In genomic region chr5:114657426-114657825, GRCm38 (mm10) we compare ENCODE assay signal across 8 mouse cellular contexts. TPM values are rescaled to one million over a fixed set of nuclear protein-coding genes. Genes with fewer than 3 reads are reported as not detected.
DNase-seq lines count a peak whose midpoint lies in the region; ATAC-seq and TF ChIP-seq lines count a peak whose summit lies in the region.

No protein-coding gene starts in this region.

- H3K27ac ChIP-seq in forebrain, embryonic 10.5 days, result no peak overlapping the region
- no peak overlapping the region for H3K27ac ChIP-seq in forebrain, embryonic 14.5 days (ENCODE audit: low read depth, low read length)
- no peak overlapping the region for H3K27ac ChIP-seq in brown adipose tissue, adult 24 weeks (replicated peaks; ENCODE audit: low read depth, low read length)
- no peak overlapping the region for H3K27ac ChIP-seq in hindbrain, postnatal 0 days
- H3K27ac ChIP-seq in limb, embryonic 15.5 days, result no peak overlapping the region

- H3K4me3 ChIP-seq in forebrain, embryonic 10.5 days, result peak overlapping the region; percentile 58
- no peak overlapping the region for H3K4me3 ChIP-seq in forebrain, embryonic 14.5 days (ENCODE audit: low read depth, low read length)
- H3K4me3 ChIP-seq in brown adipose tissue, adult 24 weeks (ENCODE audit: insufficient read depth, low read depth, low read length), result peak overlapping the region; percentile 62
- no peak overlapping the region for H3K4me3 ChIP-seq in hindbrain, postnatal 0 days (ENCODE audit: low read length)
- peak overlapping the region; percentile 56 for H3K4me3 ChIP-seq in limb, embryonic 15.5 days

- H3K4me1 ChIP-seq in forebrain, embryonic 10.5 days, result peaks cover 14% of the 10 kb centered on the region
- H3K4me1 ChIP-seq in forebrain, embryonic 14.5 days (ENCODE audit: control insufficient read depth, insufficient read depth, low read length), result peaks cover 5% of the 10 kb centered on the region; the same call in 1 of the 2 replicates
- H3K4me1 ChIP-seq in brown adipose tissue, adult 24 weeks (ENCODE audit: control insufficient read depth, insufficient read depth, insufficient read length, low read length), result no peaks in the 10 kb centered on the region
- peaks cover 8% of the 10 kb centered on the region; the same call in 1 of the 2 replicates for H3K4me1 ChIP-seq in hindbrain, postnatal 0 days (ENCODE audit: insufficient read depth, low read length)
- peaks cover 35% of the 10 kb centered on the region for H3K4me1 ChIP-seq in limb, embryonic 15.5 days

- ATAC-seq in forebrain, embryonic 14.5 days, result no peak
- ATAC-seq in hindbrain, postnatal 0 days, result no peak
- ATAC-seq in limb, embryonic 15.5 days (ENCODE audit: insufficient number of reproducible peaks, low FRiP score, low TSS enrichment, low read depth), result no peak

- no peaks in the 10 kb centered on the region for H3K9me3 ChIP-seq in forebrain, embryonic 10.5 days
- H3K9me3 ChIP-seq in forebrain, embryonic 14.5 days (replicated peaks; ENCODE audit: control insufficient read depth, low read length), result no peaks in the 10 kb centered on the region
- no peaks in the 10 kb centered on the region for H3K9me3 ChIP-seq in hindbrain, postnatal 0 days (ENCODE audit: low read length)
- no peaks in the 10 kb centered on the region for H3K9me3 ChIP-seq in limb, embryonic 15.5 days

- H3K27me3 ChIP-seq in forebrain, embryonic 10.5 days (ENCODE audit: poor library complexity, severe bottlenecking), result peaks cover 86% of the 10 kb centered on the region
- H3K27me3 ChIP-seq in forebrain, embryonic 14.5 days (replicated peaks; ENCODE audit: control insufficient read depth, insufficient read depth, low read length), result peaks cover 39% of the 10 kb centered on the region
- H3K27me3 ChIP-seq in hindbrain, postnatal 0 days (ENCODE audit: insufficient read depth, low read length), result peaks cover 14% of the 10 kb centered on the region; the same call in 1 of the 2 replicates
- H3K27me3 ChIP-seq in limb, embryonic 15.5 days, result peaks cover 40% of the 10 kb centered on the region

- H3K9ac ChIP-seq in forebrain, embryonic 14.5 days (ENCODE audit: low read length), result no peak overlapping the region
- no peak overlapping the region for H3K9ac ChIP-seq in hindbrain, postnatal 0 days (replicated peaks; ENCODE audit: low read length)
- H3K9ac ChIP-seq in limb, embryonic 15.5 days, result peak overlapping the region; percentile 44

- 33% methylated on average over 10 of the region's 10 CpGs for WGBS in forebrain, embryonic 10.5 days
- 20% methylated on average over 10 of the region's 10 CpGs for WGBS in forebrain, embryonic 14.5 days
- 26% methylated on average over 10 of the region's 10 CpGs for WGBS in hindbrain, postnatal 0 days
- 30% methylated on average over 10 of the region's 10 CpGs for WGBS in limb, embryonic 15.5 days

- H3K4me2 ChIP-seq in forebrain, embryonic 14.5 days (ENCODE audit: low read length), result no peak overlapping the region
- peak overlapping the region; percentile 81; the same call in 1 of the 2 replicates for H3K4me2 ChIP-seq in hindbrain, postnatal 0 days (ENCODE audit: low read depth, low read length)
- H3K4me2 ChIP-seq in limb, embryonic 15.5 days, result peak overlapping the region; percentile 93

- no peak for TF ChIP-seq CTCF in hindbrain, postnatal 0 days (IDR thresholded peaks at IDR 0.05; ENCODE audit: low read depth)

- DNase-seq in forebrain, embryonic 10.5 days (ENCODE audit: extremely low spot score, low spot score), result no peak
- DNase-seq in forebrain, embryonic 14.5 days (ENCODE audit: low spot score), result no peak
- DNase-seq in hindbrain, postnatal 0 days (ENCODE audit: low spot score), result no peak
- DNase-seq in spleen, adult 12 weeks (ENCODE audit: low spot score), result no peak
- DNase-seq in layer of hippocampus, postnatal 25 days (ENCODE audit: extremely low spot score in 1 of 2, low spot score in 1 of 2), result no peak
- DNase-seq in B cell, adult 2 months, result no peak

- H3K36me3 ChIP-seq in forebrain, embryonic 10.5 days (replicated peaks), result no peaks in the 10 kb centered on the region
- H3K36me3 ChIP-seq in forebrain, embryonic 14.5 days (ENCODE audit: control insufficient read depth, insufficient read depth, low read length), result no peaks in the 10 kb centered on the region
- H3K36me3 ChIP-seq in hindbrain, postnatal 0 days (ENCODE audit: insufficient read depth, low read length), result no peaks in the 10 kb centered on the region
- no peaks in the 10 kb centered on the region for H3K36me3 ChIP-seq in limb, embryonic 15.5 days

RNA-seq across cellular contexts. Expression of gene Trpv4, which starts 0.8 kb away (rescaled TPM):
- 0.17 and 0.31 TPM in 2 replicates for polyA plus RNA-seq in forebrain, embryonic 10.5 days (2016; fragmentation: Nextera tagmentation; extraction: Ambion mirVana)
- 0.55 and 0.79 TPM in 2 replicates for polyA plus RNA-seq in forebrain, embryonic 14.5 days (2014; fragmentation: Nextera tagmentation; extraction: Ambion mirVana)
- polyA plus RNA-seq in brown adipose tissue, adult 24 weeks (2012; ENCODE audit: insufficient read depth, insufficient read length, missing spikeins), result 0.83 and 1.2 TPM in 2 replicates
- 2.7 TPM in 2 replicates for total RNA-seq in hindbrain, postnatal 0 days (2014; rRNA removed)
- polyA plus RNA-seq in hindbrain, postnatal 0 days (2015; fragmentation: Nextera tagmentation; extraction: Ambion mirVana), result 3.0 and 3.4 TPM in 2 replicates
- 14.8 and 16.2 TPM in 2 replicates for polyA plus RNA-seq in limb, embryonic 15.5 days (2015; fragmentation: Nextera tagmentation; extraction: Ambion mirVana)
- total RNA-seq in layer of hippocampus, postnatal 25 days (2021), result 1 to 10 TPM in 1 of 2 experiments, under 1 TPM in 1; 0.75 to 1.3 TPM

RNA-seq across cellular contexts. Expression of gene Gltp, which starts 33.4 kb away (rescaled TPM):
- 86.9 and 88.8 TPM in 2 replicates for polyA plus RNA-seq in forebrain, embryonic 10.5 days (2016; fragmentation: Nextera tagmentation; extraction: Ambion mirVana)
- 31.2 and 32.4 TPM in 2 replicates for polyA plus RNA-seq in forebrain, embryonic 14.5 days (2014; fragmentation: Nextera tagmentation; extraction: Ambion mirVana)
- polyA plus RNA-seq in brown adipose tissue, adult 24 weeks (2012; ENCODE audit: insufficient read depth, insufficient read length, missing spikeins), result 29.8 and 31.9 TPM in 2 replicates
- 36.3 and 51.0 TPM in 2 replicates for total RNA-seq in hindbrain, postnatal 0 days (2014; rRNA removed)
- polyA plus RNA-seq in hindbrain, postnatal 0 days (2015; fragmentation: Nextera tagmentation; extraction: Ambion mirVana), result 55.0 and 55.1 TPM in 2 replicates
- 688 and 696 TPM in 2 replicates for polyA plus RNA-seq in limb, embryonic 15.5 days (2015; fragmentation: Nextera tagmentation; extraction: Ambion mirVana)
- total RNA-seq in layer of hippocampus, postnatal 25 days (2021), result 10 to 100 TPM; 36.7 to 46.2 TPM

RNA-seq across cellular contexts. Expression of gene Tchp, which starts 50.1 kb away (rescaled TPM):
- polyA plus RNA-seq in forebrain, embryonic 10.5 days (2016; fragmentation: Nextera tagmentation; extraction: Ambion mirVana), result 20.9 and 22.6 TPM in 2 replicates
- 7.1 and 10.4 TPM in 2 replicates for polyA plus RNA-seq in forebrain, embryonic 14.5 days (2014; fragmentation: Nextera tagmentation; extraction: Ambion mirVana)
- polyA plus RNA-seq in brown adipose tissue, adult 24 weeks (2012; ENCODE audit: insufficient read depth, insufficient read length, missing spikeins), result 1.5 and 4.4 TPM in 2 replicates
- total RNA-seq in hindbrain, postnatal 0 days (2014; rRNA removed), result 9.0 and 12.7 TPM in 2 replicates
- 14.4 and 15.6 TPM in 2 replicates for polyA plus RNA-seq in hindbrain, postnatal 0 days (2015; fragmentation: Nextera tagmentation; extraction: Ambion mirVana)
- polyA plus RNA-seq in limb, embryonic 15.5 days (2015; fragmentation: Nextera tagmentation; extraction: Ambion mirVana), result 12.8 and 15.1 TPM in 2 replicates
- 10 to 100 TPM in 1 of 2 experiments, 1 to 10 TPM in 1; 9.3 to 14.4 TPM for total RNA-seq in layer of hippocampus, postnatal 25 days (2021)

Comparison
In these comparisons a context has a peak if more than half of its experiments do, and no peak if none do; other contexts are left out.
1. H3K4me3 ChIP-seq: peak in forebrain, embryonic 10.5 days (single experiment), brown adipose tissue, adult 24 weeks (single experiment) and limb, embryonic 15.5 days (single experiment); none in forebrain, embryonic 14.5 days (single experiment) and hindbrain, postnatal 0 days (single experiment).